Mouse (Mus musculus) kidney, adult 9 months (tissue): ENCODE measurements around the gene Xpr1.
A peak's percentile ranks its signal among the peaks of the same experiment; 100 is the strongest.

ENCODE experiments used
- DNase-seq: peaks from one replicate; pipeline ENCODE4 v3.0.0; 2022

Xpr1 gene

DNA sequence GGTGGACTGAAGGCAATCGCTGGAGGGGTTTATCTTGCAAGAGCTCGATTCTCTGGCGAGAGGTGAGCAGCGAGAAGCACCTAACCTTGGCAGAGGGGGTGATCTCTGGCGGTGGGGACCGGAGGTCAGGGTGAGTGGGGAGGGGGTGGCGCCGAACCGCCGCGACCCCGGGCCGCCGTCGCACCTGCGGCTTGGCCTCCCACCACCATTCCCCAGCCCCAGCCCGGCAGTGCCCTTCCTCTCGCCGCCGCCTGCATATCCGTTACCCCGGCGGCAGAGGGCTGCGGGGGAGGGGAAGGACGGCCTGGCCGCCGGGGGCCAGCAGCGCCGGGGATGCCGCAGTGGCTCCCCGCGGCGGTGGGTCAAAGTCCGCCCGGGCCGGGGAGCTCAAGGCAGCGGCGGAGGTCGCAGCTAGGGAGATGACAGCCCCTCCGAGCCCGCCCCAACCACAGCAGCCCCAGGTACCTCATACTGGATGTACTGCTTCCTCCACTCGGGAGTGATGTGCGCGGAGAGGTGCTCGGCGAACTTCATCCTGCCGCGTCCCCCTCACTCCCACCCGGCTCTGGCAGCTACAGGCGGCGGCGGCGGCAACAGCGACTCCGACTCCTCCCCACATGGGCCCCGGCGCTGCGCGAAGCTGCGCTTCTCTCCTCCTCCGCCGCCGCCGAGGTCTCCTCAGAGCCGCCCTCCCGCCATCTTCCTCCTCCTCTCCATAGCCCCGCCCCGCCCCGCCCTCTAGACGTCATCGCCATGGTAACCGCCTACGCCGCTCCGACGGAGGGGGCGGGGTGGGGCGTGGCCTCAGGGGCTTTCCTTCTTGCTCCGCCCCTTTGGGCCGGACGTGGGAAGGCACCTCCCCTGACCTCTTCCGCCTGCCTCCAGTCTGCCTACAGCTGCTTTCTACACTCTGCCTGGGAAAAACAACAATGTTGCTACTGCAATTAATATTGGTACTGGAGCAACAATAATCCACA is at the start of gene Xpr1:
Xpr1 (minus strand) TSS at position 715 of the 977 bp plus-strand sequence.
- peak; percentile 96 for DNase-seq

DNA sequence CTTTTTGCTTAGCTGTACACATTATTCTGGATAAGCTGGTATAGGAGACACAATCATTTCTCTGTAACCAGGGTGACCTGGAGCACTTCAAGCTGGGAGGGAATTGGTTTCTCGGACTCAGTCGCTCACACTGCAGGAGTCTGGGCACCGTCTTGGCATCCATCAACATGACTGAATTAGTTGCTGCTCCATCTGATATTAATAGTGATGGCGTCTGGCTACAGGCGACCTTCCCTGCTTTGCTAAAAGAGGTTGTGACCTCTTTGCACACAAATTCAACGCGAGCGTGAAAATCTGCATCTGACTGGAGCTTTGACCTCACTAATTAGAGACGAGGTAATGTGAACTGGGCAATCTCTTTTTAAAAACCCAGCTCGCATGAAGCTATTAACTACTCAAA is 46.2 kb upstream of the Xpr1 start:
- no peak for DNase-seq

DNA sequence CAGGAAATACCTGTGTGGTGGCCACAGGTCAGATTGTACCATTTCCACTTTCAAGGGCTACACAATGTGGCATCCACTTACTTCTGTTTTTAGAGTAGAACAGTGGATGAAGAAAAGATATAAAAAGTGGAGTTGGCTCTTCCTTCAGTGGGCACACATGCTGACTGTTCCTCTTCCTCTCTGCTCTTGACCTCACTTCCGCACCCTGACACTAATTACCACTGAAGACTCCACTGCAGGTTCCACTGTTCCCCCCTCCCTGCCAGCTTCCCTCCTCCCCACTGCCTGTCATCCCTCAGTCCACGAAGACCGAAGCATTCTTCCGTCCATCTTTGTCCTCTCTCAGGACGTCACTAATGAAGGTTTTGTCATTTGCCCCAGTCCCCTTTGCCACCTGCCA is 45.4 kb upstream of the Xpr1 start:
- DNase-seq = no peak

DNA sequence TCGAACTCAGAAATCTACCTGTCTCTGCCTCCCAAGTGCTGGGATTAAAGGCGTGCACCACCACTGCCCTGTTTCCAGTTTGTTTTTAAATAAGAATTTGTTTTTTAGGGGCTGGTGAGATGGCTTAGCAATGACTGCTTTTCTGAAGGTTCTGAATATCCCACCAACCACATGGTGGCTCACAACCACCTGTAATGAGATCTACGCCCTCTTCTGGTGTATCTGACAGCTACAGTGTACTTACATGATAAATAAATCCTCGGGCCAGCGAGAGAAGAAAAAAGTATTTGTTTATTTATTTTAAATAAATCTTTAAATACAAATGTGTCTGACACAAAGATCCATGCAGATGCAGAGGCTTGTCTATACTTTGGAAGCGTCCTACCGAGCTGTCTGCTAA is 40.3 kb upstream of the Xpr1 start:
- no peak for DNase-seq

DNA sequence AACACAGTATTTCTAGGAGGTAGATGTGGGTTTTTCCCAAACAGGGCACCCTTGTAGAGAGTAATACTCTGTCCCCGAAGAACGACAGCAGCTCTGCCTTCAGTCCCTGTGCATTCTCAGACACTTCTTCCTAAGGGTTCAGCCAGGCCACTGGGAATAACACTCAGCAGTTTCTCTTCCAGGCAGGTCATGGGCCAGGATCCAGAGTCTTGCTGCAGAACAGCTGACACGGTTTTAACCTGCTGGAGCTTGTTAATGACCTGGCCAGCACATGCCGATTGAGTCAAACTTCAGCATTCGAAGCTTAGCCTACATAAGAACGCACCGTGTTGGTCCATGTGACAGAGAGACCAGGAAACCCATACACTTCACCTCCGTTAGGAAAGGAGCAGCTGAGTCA is 36.0 kb upstream of the Xpr1 start:
- DNase-seq = peak; percentile 89

DNA sequence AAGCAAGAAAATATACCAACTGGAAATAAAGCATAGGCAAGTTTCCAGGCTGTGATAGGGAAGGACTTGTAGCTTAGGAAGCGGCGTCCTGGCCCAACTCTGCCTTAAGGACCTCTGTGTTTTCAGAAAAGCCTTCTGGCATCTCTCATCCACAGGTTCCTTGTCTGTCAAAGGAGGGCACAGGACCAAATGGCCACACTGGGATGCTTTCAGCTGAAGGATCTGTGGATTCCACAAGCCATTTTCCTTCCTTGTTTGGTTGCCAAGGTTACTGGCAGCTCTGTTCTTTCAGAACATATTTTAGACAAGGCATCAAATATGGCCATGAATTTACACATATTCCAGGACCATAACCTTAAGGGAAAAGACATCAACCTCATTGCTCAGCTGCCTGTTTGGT is 31.7 kb upstream of the Xpr1 start:
- DNase-seq = no peak

DNA sequence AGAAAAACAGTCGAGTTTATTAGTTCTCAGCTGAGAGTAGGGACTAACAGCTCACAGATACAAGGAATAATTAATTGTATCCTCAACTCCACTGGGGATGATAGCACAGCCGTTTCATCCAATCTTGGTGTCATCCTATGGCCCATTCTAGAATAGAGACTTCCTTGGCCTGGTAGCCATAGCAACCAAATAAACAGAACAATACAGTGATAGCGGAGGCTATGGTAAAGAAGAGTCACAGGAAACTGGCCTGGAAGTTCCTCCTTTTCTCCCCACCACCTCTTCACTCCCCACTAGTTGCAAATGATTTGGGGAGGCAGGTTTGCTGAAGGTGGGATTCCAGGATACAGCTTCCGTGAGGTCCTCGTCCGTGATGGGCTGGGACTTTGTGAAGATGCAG is 30.1 kb upstream of the Xpr1 start:
- DNase-seq = no peak

DNA sequence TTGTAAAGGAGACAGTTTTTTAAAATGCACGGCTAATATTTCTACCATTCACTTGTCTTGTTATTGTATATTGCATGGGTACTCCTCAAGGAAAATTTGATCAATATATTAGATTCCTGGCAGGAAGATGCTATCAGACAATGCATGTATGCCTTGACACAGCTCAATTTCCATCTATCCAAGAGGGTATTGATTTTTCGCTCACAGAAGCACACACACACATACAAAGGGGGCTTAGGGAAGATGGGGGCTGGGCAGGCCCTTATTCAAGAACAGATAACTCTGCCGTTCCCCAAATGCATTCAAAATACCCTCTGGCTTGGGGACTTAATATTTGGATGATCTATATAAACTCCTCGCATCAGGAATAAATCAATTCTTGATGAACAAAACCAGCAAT is 25.9 kb upstream of the Xpr1 start:
- DNase-seq = no peak

DNA sequence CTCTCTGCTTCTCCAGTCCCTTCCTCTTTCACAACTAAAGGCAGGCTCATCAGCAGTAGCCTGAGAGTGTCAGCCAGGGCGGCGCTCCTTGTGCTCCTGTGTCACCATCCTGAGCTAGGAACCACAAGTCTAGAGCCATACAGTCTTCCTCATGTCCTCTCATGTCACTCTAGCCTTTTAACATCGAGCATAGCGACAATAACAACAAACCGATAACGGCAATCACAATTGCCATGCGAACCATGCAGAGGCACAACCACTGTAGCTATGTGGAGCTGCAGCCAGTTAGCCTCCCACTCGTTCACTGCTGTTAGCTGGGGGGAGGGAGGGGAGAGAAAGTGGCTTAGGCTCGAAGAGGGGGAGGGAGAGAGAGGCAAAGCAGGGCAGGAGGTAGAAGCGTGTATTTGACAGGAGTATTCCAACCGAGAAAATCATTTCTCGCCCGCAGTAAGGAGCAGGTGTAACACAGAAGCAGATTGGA is 25.3 kb upstream of the Xpr1 start:
- DNase-seq = no peak

DNA sequence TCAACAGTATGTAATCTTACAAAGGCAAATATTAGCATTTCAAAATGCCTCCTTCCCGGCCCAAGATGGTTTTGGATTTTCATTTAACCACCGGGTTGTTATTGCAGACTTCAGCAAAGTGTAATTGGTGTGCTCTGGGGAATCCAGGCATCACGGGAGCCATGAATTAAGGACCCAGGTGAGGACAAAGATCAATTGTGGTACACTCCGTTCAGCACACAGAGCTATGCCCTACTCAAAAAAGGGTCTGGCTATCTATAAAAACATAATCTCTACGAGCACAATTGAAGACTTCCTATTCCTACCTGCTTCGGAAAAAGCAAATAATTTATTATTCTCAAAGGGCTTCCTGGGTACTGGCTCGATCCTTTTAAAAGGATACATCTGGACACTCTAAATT is 22.3 kb upstream of the Xpr1 start:
- DNase-seq = peak; percentile 63

DNA sequence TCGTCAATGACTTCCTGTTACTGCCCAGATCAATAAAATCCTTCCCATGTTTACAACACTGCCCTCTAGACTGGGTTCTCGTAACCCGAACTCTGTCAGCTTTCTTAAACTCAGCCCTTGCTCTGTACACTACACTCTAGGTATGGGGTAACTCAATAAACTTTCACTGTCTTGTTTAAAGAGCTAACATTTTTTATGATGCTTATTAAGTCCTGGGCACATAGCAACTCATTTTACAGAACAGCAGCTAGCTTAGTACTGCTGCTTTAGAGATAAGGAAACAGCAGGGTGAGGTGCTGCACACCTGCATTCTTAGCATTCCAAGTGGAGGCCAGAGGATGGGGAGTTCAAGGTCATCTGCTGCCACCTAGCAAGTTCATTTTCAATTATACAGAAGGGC is 21.3 kb upstream of the Xpr1 start:
- DNase-seq = no peak

DNA sequence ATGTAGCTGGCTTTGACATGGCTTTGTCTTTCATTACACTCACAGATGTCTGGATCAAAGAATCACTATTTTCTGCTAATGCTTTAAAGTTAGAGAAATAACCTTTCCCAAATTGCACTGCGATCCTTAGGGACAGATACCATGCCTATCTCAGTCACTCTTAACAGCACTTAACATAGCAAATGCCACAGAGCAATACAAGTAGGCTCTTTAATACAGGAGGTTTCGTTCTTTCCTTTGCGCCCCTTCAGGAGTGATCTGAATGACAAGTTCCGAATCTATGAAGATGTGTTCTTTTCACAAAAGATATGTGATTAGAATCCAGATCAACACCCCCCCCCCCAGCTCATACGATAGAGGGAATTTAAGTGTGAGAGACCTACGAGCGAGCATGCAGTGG is 12.1 kb upstream of the Xpr1 start:
- no peak for DNase-seq

DNA sequence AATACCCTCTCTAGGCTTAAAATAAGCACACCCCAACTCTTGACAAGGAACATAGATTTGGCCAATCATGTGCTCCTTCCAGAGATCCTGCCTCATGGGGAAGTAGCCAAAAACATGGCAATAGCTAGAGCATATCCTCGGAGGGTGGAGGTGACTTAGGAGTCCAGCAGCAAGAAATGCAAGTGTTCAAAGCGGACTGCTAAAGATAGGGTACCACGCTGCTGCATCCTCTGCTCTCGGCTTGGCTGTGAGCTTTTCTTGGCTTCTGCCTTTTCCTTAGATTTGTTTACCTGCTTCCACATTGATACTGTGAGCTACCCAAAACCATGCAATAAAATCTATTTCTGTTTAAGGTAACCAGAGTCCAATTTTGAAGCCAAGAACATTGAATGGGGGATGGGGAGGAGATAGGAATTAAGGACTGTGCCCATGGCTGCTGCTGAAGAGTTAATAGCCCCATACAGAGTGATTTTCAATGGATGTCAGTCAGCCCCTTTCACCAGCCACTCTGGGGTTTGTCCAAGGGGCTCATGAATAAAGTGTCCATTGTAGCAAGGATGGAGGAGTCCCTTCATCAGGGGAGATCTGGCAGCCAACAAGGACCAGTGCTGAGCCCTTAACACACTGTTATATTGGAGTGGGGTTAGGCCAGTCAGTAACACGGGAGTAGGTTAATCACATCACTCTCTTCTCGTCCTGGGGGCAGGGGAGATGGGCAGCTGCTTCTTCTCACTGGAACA is 10.1 kb upstream of the Xpr1 start:
- no peak for DNase-seq

DNA sequence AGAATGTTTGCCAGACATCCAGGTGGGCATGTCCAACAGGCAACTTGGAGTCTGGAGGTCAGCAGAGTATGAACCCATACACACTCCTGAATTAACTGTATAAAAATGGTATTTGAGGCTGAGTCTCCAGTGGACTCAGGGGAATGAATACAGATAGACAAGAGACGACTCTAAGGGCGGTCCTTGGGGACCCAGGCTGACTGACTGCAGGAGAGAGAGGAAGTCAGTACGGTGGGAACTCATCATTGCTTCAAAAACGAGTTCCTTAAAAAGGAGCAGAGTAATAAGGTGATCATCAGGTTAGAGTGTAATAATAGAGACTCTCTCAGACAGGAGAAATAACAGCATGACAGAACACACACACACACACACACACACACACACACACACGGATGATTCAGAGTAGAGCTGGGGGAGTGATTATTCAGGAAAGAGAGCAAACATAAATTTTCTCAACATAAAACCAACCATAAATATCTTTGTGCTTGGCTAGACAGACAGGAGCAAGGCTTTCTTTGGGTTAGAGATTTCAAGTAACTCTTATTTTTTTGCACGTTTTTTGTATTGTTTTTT is 8.6 kb upstream of the Xpr1 start:
- no peak for DNase-seq

DNA sequence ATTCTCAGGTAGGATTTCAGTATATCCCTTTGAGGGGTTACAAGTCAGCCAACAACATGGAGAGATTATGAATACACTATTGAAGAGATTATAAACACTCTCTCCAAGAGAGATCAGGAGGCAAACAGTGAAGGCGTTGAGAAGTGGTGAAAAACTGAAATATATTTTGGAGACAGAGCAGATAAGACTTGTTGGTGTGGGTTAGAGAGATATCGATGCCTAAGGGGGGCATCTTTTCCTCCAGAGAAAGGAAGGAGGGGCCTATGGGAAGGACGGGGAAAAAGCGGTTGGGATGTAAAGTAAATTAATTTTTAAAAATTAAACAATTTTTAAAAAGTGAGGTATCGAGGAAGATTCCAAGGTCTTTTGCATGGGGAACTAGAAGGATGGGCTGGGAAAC is 8.1 kb upstream of the Xpr1 start:
- DNase-seq = no peak

DNA sequence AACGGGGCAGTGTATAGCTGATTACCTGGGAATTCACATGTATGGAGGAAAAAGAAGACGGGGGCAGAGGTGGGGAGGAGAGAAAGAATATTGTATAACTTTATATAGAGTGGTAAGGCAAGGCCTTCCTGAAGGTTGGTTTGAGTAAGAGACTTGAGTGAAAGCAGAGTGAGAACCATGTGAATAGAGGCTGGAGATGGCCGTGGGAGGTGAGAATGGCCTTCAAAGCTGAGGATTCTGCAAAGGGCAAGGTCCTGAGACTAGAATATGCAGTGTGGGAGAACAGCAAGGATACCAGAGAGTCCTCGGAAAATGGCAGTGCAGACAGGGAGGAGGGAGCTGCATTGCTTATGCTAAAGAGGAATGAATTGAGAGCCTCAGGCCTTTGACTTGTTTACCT is 6.6 kb upstream of the Xpr1 start:
- no peak for DNase-seq

DNA sequence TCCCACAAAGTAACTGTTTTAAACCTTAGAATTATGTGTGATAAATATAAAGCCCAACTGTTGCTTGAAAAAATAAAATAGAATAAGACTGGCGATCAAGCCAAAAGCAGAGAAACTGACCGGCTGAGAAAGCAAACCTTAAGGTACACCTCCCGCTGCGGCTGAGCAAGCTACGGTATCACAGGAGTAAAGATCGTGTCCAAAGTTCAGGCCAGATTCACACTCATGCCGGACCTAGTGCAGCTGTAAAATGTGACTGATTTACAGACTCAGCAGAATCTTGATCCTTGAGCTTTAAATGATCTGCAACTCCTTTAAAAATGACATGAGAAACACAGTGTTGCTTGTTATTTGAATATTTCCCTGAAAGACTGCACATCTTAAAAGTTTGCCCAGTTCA is 4.8 kb upstream of the Xpr1 start:
- DNase-seq = peak; percentile 89

DNA sequence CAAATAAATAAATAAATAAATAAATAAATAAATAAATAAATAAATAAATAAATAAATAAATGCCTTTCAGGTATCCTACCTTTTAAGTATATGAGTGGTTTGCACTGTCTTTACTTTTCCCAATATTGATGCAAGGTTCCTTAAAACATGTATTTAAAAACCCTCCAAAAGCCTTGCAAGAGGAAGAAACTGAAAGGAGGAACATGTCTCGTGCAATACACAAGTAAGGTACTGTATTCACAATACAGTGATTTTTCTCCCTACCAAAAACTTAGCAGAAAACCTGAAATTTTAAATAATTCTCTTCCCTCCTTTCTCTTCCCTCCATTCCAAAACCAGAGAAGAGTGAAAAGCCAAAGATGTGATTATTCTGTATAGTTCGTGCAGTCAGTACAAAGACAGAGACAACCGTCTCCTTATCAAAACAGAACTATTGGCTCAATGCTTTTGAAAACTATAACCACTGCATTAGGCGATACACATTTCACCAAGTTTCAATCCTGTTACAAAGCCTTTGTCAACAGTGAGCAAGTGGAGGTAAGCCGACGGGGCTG is 991 bp downstream of the Xpr1 start:
- DNase-seq = no peak

DNA sequence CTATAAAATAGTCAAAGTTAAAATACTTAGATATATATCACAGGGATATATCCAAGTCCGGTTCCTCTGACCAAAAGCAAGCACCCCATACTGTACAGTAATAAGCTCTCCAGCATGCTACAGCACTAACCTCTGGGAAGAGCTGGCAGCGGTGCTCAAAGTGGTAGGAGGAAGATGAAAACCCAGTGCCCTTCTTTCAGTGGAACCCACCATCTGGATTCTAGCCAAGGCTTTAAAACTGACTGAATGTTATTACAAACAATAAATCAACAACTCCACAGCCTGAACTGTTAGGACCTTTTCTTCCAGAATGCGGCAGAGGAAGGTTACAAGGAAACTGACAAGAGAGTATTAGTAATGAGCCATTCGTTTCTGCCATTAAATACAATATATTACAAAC is 1.8 kb downstream of the Xpr1 start:
- DNase-seq = no peak

DNA sequence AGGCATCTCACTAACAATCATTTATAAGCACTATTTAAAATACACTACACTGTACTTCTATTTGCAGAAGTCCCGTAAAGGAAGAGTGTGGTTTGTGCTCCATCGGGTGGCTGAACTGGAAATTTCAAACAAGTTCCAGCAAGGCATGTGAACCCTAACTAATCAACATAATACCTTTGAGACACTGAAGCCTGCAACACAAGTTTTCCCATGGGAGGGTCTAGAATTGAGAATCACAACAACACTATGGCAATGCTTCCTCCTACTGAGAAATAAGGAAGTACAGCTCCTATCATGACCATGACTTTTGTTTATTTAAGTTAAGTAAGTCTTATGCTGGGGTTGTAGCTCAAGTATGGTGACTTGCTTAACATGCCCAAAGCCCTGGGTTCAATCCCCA is 4.5 kb downstream of the Xpr1 start:
- peak; percentile 54 for DNase-seq

DNA sequence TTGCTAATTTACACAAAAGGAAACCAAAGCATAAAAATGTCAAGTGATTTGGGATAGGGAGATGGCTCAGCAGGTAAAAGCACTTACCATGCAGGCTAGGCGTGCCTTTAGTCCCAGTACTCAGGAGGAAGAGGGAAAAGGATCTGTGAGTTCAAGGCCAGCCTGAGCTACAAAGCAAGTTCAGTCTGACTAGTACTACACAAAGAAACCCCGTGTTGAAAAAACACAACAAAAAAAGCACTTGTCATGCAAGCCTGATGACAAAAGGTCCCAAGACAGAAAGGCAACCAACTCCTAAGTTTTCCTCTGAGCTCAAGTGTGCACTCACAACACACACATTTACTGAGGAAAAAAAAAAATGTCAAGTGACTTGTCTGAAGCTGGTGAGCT is 8.6 kb downstream of the Xpr1 start:
- no peak for DNase-seq

DNA sequence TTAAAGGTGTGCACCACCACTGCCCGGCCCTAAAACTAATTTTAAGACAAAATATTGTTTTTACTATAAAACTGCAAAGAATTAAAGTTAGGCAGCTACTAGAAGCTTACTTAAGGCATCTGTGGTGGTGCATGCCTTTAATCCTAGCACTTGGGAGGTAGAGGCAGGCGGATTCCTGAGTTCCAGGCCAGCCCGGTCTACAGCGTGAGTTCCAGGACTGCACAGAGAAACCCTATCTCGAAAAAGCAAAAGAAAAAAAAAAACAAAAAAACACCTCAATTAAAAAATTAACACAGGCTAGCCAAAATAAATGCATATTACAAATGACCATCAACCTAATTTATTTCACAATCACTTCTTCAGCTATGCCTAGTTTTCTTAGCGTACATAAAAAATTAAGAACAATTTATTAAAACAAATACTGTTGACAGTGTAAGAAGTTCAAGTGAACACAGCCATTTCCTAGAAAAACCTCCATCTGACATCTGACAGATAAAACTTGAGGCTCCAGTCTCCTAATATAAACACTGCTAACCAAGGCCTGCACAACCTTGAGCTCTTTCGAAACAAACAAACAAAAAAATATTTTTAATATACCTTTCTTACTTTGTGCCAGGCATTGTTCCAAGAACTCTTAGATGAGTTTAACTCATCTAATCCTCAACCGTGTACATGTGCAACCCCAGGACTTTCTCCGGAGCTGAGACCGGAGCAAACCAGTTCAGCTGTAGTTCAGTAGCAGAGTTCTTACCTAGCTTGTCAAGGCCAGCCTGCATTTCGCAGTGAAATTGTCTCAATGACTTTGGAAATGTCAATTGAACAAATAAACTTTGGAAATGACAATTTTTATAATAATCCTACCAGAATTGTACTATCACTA is 9.3 kb downstream of the Xpr1 start:
- peak; percentile 65 for DNase-seq
